Mouse (Mus musculus) c-Kit-positive CD71-positive TER-119-negative erythroid progenitor cells, embryonic 14.5 days (primary cell): ENCODE results near the gene Gch1.
"Not testable (repeated sequence)": the region's sequence is repeated elsewhere in the genome, so short reads cannot be mapped to it uniquely, and the experiment has no call there.

Source experiments
- DNase-seq: peaks from one replicate; pipeline ENCODE4 v3.0.0-alpha.2; 2013; ENCODE audit warnings: low read depth

Gch1 gene

GRCm38 (mm10) chr14:47165117-47165516 is 24.1 kb downstream of the Gch1 start:
- no peak for DNase-seq

DNA sequence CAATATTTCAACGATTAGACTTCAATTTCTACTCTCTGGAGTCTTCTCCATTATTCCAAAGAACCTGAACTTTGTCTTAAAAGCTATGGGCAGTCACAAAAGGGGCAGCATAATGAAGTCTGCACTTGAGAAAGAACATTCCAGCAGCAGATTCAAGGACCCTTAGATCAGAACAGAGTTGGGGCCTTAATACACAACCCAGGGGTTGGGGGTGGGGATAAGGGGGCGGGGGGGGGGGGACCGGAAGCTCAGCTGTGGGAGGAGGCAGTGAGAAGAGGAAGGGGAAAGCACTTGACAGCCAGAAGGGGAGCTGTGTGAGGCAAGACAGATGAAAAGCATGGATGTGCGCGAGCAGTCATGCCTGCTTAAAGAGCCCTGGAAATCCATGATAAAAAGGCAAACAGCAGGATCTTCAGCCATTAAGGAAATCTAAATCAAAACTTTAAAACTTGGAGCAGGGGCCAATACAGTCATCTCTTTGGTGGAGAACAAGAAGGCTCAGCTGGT is 27.2 kb downstream of the Gch1 start:
- DNase-seq = no peak

GRCm38 (mm10) chr14:47160051-47160640 is 29.1 kb downstream of the Gch1 start:
- no peak for DNase-seq

DNA sequence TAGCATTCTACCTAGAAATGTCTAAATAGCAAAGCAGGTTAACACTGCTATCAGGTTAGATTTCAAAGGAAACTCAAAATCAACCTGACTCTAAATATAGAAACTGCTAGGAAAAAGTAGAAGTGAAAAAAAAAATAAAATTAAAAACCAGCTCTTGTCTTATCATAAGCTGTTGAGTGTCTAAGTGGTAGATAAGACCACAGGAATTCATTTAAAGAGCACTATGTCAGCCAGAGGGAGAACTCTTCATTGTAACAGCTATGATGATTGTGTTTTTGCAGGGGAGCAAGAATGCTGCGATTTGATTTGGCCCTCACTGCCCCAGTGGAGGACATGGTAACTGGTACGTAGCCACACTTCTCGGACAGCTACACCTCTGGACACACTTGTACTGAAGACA is 34.9 kb downstream of the Gch1 start:
- DNase-seq = no peak

GRCm38 (mm10) chr14:47151306-47151705 is 37.9 kb downstream of the Gch1 start:
- no peak for DNase-seq

DNA sequence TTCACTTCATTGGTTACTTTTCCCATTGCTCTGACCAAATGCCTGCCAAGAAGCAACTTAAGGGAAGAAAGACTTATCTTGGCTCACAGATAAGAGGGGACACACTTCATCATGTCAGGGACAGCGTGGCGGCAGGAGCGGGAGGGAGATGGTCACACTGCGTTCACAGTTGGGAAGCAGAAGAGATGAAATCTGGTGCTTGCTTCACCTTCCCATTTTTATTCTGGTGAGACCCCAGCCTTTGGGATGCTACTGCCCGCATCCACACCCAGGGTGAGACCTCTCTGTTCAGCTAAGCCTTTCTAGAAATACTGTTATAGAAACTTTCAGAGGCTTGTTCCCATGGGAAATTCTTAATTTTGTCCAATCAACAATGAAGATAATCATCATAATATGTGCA is 44.9 kb downstream of the Gch1 start:
- no peak for DNase-seq

- no peak for DNase-seq
Observed at GRCm38 (mm10) chr14:47138853-47139252, 50.4 kb downstream of the Gch1 start.

GRCm38 (mm10) chr14:47136637-47137036 is 52.6 kb downstream of the Gch1 start:
- no peak for DNase-seq

- DNase-seq = no peak
Observed at GRCm38 (mm10) chr14:47133948-47134347, 55.3 kb downstream of the Gch1 start.

- no peak for DNase-seq
Observed at GRCm38 (mm10) chr14:47127987-47128386, 61.2 kb downstream of the Gch1 start.

DNA sequence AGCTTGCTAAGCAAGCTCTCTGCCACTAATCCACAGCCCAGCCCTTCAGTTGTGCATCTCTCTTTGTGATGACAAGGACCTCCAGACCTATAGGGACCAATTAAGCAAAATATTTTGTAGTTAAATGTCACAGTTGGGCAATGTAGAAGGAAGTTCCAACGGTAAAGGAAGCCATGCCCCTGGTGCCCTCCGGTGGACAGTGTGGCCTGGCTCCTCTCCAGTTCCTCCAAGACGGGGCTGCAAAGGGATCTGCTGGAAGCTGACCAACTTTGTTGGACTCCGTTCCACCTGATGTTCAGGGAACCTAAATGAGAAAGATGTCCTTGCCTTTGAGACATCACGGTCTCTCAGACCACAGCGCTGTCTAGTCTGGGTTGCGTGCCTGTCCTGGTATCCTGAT is 71.7 kb downstream of the Gch1 start:
- no peak for DNase-seq

- DNase-seq = peak; percentile 46
Observed at GRCm38 (mm10) chr14:47116062-47116762, 73.0 kb downstream of the Gch1 start.

DNA sequence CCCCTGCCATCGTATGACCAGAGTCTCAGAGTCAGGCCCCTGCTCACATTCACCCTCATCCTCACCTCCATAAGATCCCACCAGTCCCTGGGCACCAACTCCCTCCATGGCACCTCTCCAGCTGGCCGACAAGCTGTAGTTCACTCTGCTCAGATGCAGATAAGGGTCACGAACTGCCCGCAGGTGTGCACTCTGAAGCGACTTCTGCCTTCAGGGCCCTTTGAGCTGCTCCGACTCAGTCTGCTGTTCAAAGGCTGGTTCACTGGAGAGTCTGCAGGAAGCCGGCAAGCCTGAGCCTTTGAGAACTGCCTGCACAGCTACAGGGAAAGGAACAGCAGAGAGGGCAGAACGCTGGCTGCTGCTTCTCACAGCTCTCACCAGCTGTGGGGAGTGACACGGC is 74.1 kb downstream of the Gch1 start:
- DNase-seq = no peak

DNA sequence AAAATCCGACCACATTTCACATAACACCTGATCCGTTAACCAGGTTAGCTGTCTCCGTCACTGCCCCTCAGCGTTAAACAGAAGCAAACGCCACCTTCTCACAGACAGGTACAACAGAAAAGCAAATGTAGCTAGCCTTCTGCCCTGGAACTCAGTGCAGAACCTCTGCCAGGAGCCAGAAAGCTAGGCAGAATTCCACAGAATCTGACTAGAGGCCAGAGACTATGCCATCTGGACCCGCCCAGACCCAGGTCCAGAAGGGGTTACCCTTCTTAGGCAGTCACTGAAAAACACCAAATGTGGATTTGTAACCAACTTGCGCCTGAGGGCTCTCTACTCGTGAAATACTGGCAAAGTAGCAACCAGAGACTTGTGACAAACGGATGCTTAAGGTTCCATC is 77.9 kb downstream of the Gch1 start:
- no peak for DNase-seq

GRCm38 (mm10) chr14:47110391-47110790 is 78.8 kb downstream of the Gch1 start:
- DNase-seq = not testable (repeated sequence)

DNA sequence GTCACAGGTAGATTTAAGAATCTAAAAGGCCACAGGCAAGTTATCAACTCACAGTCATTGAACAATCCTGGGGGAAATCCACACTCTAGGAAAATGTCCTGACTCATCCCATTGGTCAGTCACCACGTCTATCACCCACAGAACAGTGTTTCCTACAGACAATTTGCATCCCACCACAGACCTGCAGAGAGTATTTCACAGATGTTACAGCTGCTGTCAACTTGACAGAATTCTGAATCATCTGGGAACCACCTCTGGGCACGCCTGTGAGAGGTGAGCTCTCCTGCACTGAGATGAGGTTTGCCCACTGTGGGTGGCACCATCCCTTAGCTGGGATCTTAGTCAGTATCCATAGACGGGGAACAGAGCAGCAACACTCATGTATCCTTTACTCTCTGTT is 81.8 kb downstream of the Gch1 start:
- DNase-seq = no peak

DNA sequence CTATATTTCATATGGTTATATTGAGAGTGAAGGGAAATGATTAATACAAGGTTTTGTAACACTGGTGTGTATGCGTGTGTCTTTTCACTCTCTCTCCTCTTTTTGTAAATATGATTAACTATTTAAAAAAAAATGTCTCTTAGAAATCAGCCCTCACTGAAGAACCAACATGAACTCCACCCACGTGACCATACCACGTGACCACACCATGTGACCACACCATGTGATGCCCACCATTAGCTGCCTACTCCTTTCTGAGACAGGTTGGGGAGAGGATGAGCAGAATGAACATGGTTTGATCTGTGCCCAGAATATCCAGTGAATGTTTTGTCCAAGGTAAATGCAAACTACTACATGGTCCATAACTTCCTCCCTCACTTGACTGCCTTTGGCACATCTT is 83.5 kb downstream of the Gch1 start:
- DNase-seq = no peak

GRCm38 (mm10) chr14:47105174-47105557 is 84.0 kb downstream of the Gch1 start:
- DNase-seq = no peak

- DNase-seq = no peak
Observed at GRCm38 (mm10) chr14:47104246-47105173, 84.7 kb downstream of the Gch1 start.
